Mouse (Mus musculus): ENCODE measurements at regions not wholly inside any gene's neighbourhood (a gene's known extent, or its start where the extent isn't known, plus 50 kb on each side); places are given as distances from the start of the nearest gene placed in this dataset.

- WGBS, result 68% methylated on average over 7 of the region's 7 CpGs
- ATAC-seq (ENCODE audit: insufficient number of reproducible peaks, insufficient read depth, low FRiP score, low TSS enrichment, low read depth), result no peak
- H3K27ac ChIP-seq, result no peak overlapping the region
Observed at GRCm38 (mm10) chr2:45747263-45748236, 630.4 kb upstream of the Zeb2 start.

GRCm38 (mm10) chr2:45746606-45747005 lies 629.4 kb upstream of the Zeb2 start:
- H3K27ac ChIP-seq, result no peak overlapping the region
- no peak overlapping the region for H3K4me3 ChIP-seq (replicated peaks)
- H3K4me1 ChIP-seq (replicated peaks), result no peaks in the 10 kb centered on the region
- H3K36me3 ChIP-seq, result no peaks in the 10 kb centered on the region
- WGBS, result 87% methylated on average over 4 of the region's 4 CpGs
- no peaks in the 10 kb centered on the region for H3K27me3 ChIP-seq
- no peak overlapping the region for H3K9ac ChIP-seq (replicated peaks)
- H3K9me3 ChIP-seq, result no peaks in the 10 kb centered on the region
- H3K4me2 ChIP-seq, result no peak overlapping the region
- ATAC-seq (ENCODE audit: insufficient number of reproducible peaks, insufficient read depth, low FRiP score, low TSS enrichment, low read depth), result no peak

More at GRCm38 (mm10) chr2:45747263-45748236, 630.4 kb upstream of the Zeb2 start:
- H3K4me1 ChIP-seq (replicated peaks), result no peaks in the 10 kb centered on the region
- H3K4me2 ChIP-seq, result no peak overlapping the region
- H3K27me3 ChIP-seq, result no peaks in the 10 kb centered on the region
- H3K9ac ChIP-seq (replicated peaks), result no peak overlapping the region
- no peak overlapping the region for H3K4me3 ChIP-seq (replicated peaks)
- no peaks in the 10 kb centered on the region for H3K9me3 ChIP-seq
- H3K36me3 ChIP-seq, result no peaks in the 10 kb centered on the region

GRCm38 (mm10) chr2:45736278-45736677 lies 619.1 kb upstream of the Zeb2 start:
- Histone ChIP-seq H3K4me1 (replicated peaks) (no peaks in the 10 kb centered on the region), H3K9ac (replicated peaks) (no peak overlapping the region), H3K27me3 (no peaks in the 10 kb centered on the region), H3K4me2 (no peak overlapping the region), H3K9me3 (no peaks in the 10 kb centered on the region), H3K27ac (no peak overlapping the region), H3K4me3 (replicated peaks) (no peak overlapping the region), H3K36me3 (no peaks in the 10 kb centered on the region)
- 61% methylated on average over 2 of the region's 2 CpGs for WGBS
- ATAC-seq (ENCODE audit: insufficient number of reproducible peaks, insufficient read depth, low FRiP score, low TSS enrichment, low read depth), result no peak

- H3K27me3 ChIP-seq, result no peaks in the 10 kb centered on the region
- H3K4me3 ChIP-seq (replicated peaks), result no peak overlapping the region
- no peak overlapping the region for H3K4me2 ChIP-seq
- no peak overlapping the region for H3K27ac ChIP-seq
- no peaks in the 10 kb centered on the region for H3K9me3 ChIP-seq
- no peaks in the 10 kb centered on the region for H3K36me3 ChIP-seq
- H3K9ac ChIP-seq (replicated peaks), result no peak overlapping the region
- ATAC-seq (ENCODE audit: insufficient number of reproducible peaks, insufficient read depth, low FRiP score, low TSS enrichment, low read depth), result no peak
- no peaks in the 10 kb centered on the region for H3K4me1 ChIP-seq (replicated peaks)
- WGBS, result 87% methylated on average over 4 of the region's 4 CpGs
Observed at GRCm38 (mm10) chr2:45713997-45714396, 596.8 kb upstream of the Zeb2 start.

- no peak overlapping the region for H3K27ac ChIP-seq
- no peaks in the 10 kb centered on the region for H3K27me3 ChIP-seq
- no peak overlapping the region for H3K4me2 ChIP-seq
- ATAC-seq (ENCODE audit: insufficient number of reproducible peaks, insufficient read depth, low FRiP score, low TSS enrichment, low read depth), result no peak
- no peaks in the 10 kb centered on the region for H3K9me3 ChIP-seq
- no peak overlapping the region for H3K9ac ChIP-seq (replicated peaks)
- H3K36me3 ChIP-seq, result no peaks in the 10 kb centered on the region
- no peak overlapping the region for H3K4me3 ChIP-seq (replicated peaks)
- H3K4me1 ChIP-seq (replicated peaks), result peaks cover 6% of the 10 kb centered on the region; the same call in 1 of the 2 replicates
Observed at GRCm38 (mm10) chr2:45707026-45707425, 589.8 kb upstream of the Zeb2 start.

- Histone ChIP-seq H3K27ac (0 out of 2 replicates have a peak overlapping the region, but pooled peaks have one; percentile 23), H3K4me2 (no peak overlapping the region), H3K9me3 (no peaks in the 10 kb centered on the region), H3K27me3 (no peaks in the 10 kb centered on the region), H3K9ac (replicated peaks) (no peak overlapping the region), H3K4me1 (replicated peaks) (peaks cover 6% of the 10 kb centered on the region; the same call in 1 of the 2 replicates), H3K36me3 (no peaks in the 10 kb centered on the region), H3K4me3 (replicated peaks) (no peak overlapping the region)
- ATAC-seq (ENCODE audit: insufficient number of reproducible peaks, insufficient read depth, low FRiP score, low TSS enrichment, low read depth), result no peak
Observed at GRCm38 (mm10) chr2:45702511-45702910, 585.3 kb upstream of the Zeb2 start.

GRCm38 (mm10) chr2:45700578-45700977 lies 583.4 kb upstream of the Zeb2 start:
- Histone ChIP-seq H3K27ac (no peak overlapping the region), H3K9ac (replicated peaks) (no peak overlapping the region), H3K36me3 (no peaks in the 10 kb centered on the region), H3K4me3 (replicated peaks) (no peak overlapping the region), H3K27me3 (no peaks in the 10 kb centered on the region), H3K9me3 (no peaks in the 10 kb centered on the region), H3K4me2 (no peak overlapping the region), H3K4me1 (replicated peaks) (peaks cover 6% of the 10 kb centered on the region; the same call in 1 of the 2 replicates)
- ATAC-seq (ENCODE audit: insufficient number of reproducible peaks, insufficient read depth, low FRiP score, low TSS enrichment, low read depth), result no peak
- 86% methylated on average over 1 of the region's 1 CpGs for WGBS

GRCm38 (mm10) chr2:45693291-45694020 lies 576.3 kb upstream of the Zeb2 start:
- H3K9me3 ChIP-seq, result no peaks in the 10 kb centered on the region
- no peaks in the 10 kb centered on the region for H3K27me3 ChIP-seq
- H3K4me2 ChIP-seq, result no peak overlapping the region
- no peaks in the 10 kb centered on the region for H3K36me3 ChIP-seq
- H3K4me3 ChIP-seq (replicated peaks), result no peak overlapping the region
- no peaks in the 10 kb centered on the region for H3K4me1 ChIP-seq (replicated peaks)
- no peak overlapping the region for H3K27ac ChIP-seq
- H3K9ac ChIP-seq (replicated peaks), result no peak overlapping the region
- WGBS, result 75% methylated on average over 8 of the region's 8 CpGs
- ATAC-seq (ENCODE audit: insufficient number of reproducible peaks, insufficient read depth, low FRiP score, low TSS enrichment, low read depth), result no peak

GRCm38 (mm10) chr2:45692819-45693218 lies 575.6 kb upstream of the Zeb2 start:
- Histone ChIP-seq H3K9me3 (no peaks in the 10 kb centered on the region), H3K4me1 (replicated peaks) (no peaks in the 10 kb centered on the region), H3K9ac (replicated peaks) (no peak overlapping the region), H3K27ac (no peak overlapping the region), H3K4me2 (no peak overlapping the region), H3K4me3 (replicated peaks) (no peak overlapping the region), H3K27me3 (no peaks in the 10 kb centered on the region), H3K36me3 (no peaks in the 10 kb centered on the region)
- 86% methylated on average over 1 of the region's 1 CpGs for WGBS
- ATAC-seq (ENCODE audit: insufficient number of reproducible peaks, insufficient read depth, low FRiP score, low TSS enrichment, low read depth), result no peak

- H3K4me1 ChIP-seq (replicated peaks), result no peaks in the 10 kb centered on the region
- no peak overlapping the region for H3K27ac ChIP-seq
- no peak for ATAC-seq (ENCODE audit: insufficient number of reproducible peaks, insufficient read depth, low FRiP score, low TSS enrichment, low read depth)
- no peaks in the 10 kb centered on the region for H3K9me3 ChIP-seq
- H3K4me2 ChIP-seq, result no peak overlapping the region
- H3K36me3 ChIP-seq, result no peaks in the 10 kb centered on the region
- no peak overlapping the region for H3K4me3 ChIP-seq (replicated peaks)
- H3K9ac ChIP-seq (replicated peaks), result no peak overlapping the region
- WGBS, result 86% methylated on average over 1 of the region's 1 CpGs
- no peaks in the 10 kb centered on the region for H3K27me3 ChIP-seq
Observed at GRCm38 (mm10) chr2:45688996-45689395, 571.8 kb upstream of the Zeb2 start.

- WGBS, result 75% methylated on average over 1 of the region's 1 CpGs
- ATAC-seq (ENCODE audit: insufficient number of reproducible peaks, insufficient read depth, low FRiP score, low TSS enrichment, low read depth), result no peak
- Histone ChIP-seq H3K36me3 (no peaks in the 10 kb centered on the region), H3K4me1 (replicated peaks) (peaks cover 5% of the 10 kb centered on the region; the same call in 1 of the 2 replicates), H3K27me3 (no peaks in the 10 kb centered on the region), H3K4me3 (replicated peaks) (no peak overlapping the region), H3K9me3 (no peaks in the 10 kb centered on the region), H3K9ac (replicated peaks) (no peak overlapping the region), H3K27ac (no peak overlapping the region), H3K4me2 (no peak overlapping the region)
Observed at GRCm38 (mm10) chr2:45681251-45681650, 564.1 kb upstream of the Zeb2 start.

All from limb, embryonic 12.5 days (tissue).